Mouse (Mus musculus): ENCODE results near the gene Tmem132c.

The Tmem132c gene

GRCm38 (mm10) chr5:127241136-127241924 lies at the start of gene Tmem132c:
TSS of gene Tmem132c (plus strand) at chr5:127241808.
- DNase-seq (ENCODE audit: low spot score): peak; percentile 88

- peak; percentile 87 for DNase-seq (ENCODE audit: low spot score)
Measured at GRCm38 (mm10) chr5:127191881-127192280, 49.7 kb upstream of the Tmem132c start.

- DNase-seq (ENCODE audit: low spot score): peak; percentile 23
Measured at GRCm38 (mm10) chr5:127198850-127199249, 42.8 kb upstream of the Tmem132c start.

GRCm38 (mm10) chr5:127204881-127205280 lies 36.7 kb upstream of the Tmem132c start:
- DNase-seq (ENCODE audit: low spot score): no peak

GRCm38 (mm10) chr5:127216389-127216788 lies 25.2 kb upstream of the Tmem132c start:
- DNase-seq (ENCODE audit: low spot score): no peak

GRCm38 (mm10) chr5:127217725-127218124 lies 23.9 kb upstream of the Tmem132c start:
- DNase-seq (ENCODE audit: low spot score): no peak

GRCm38 (mm10) chr5:127227929-127228595 lies 13.5 kb upstream of the Tmem132c start:
- peak; percentile 75 for DNase-seq (ENCODE audit: low spot score)

GRCm38 (mm10) chr5:127234715-127235114 lies 6.9 kb upstream of the Tmem132c start:
- DNase-seq (ENCODE audit: low spot score): peak; percentile 84

- peak; percentile 89 for DNase-seq (ENCODE audit: low spot score)
Measured at GRCm38 (mm10) chr5:127235203-127235602, 6.4 kb upstream of the Tmem132c start.

GRCm38 (mm10) chr5:127239706-127240105 lies 1.9 kb upstream of the Tmem132c start:
- DNase-seq (ENCODE audit: low spot score): peak; percentile 83

- DNase-seq (ENCODE audit: low spot score): peak; percentile 27
Measured at GRCm38 (mm10) chr5:127240646-127241045, 962 bp upstream of the Tmem132c start.

- peak; percentile 63 for DNase-seq (ENCODE audit: low spot score)
Measured at GRCm38 (mm10) chr5:127241925-127242762, 536 bp downstream of the Tmem132c start.

GRCm38 (mm10) chr5:127242763-127243160 lies 1.2 kb downstream of the Tmem132c start:
- no peak for DNase-seq (ENCODE audit: low spot score)

- DNase-seq (ENCODE audit: low spot score): peak; percentile 28
Measured at GRCm38 (mm10) chr5:127243209-127243608, 1.6 kb downstream of the Tmem132c start.

GRCm38 (mm10) chr5:127243611-127244010 lies 2.0 kb downstream of the Tmem132c start:
- peak; percentile 35 for DNase-seq (ENCODE audit: low spot score)

- no peak for DNase-seq (ENCODE audit: low spot score)
Measured at GRCm38 (mm10) chr5:127253263-127253662, 11.7 kb downstream of the Tmem132c start.

GRCm38 (mm10) chr5:127256947-127257610 lies 15.5 kb downstream of the Tmem132c start:
- DNase-seq (ENCODE audit: low spot score): no peak

- DNase-seq (ENCODE audit: low spot score): no peak
Measured at GRCm38 (mm10) chr5:127262136-127262535, 20.5 kb downstream of the Tmem132c start.

GRCm38 (mm10) chr5:127271145-127271544 lies 29.5 kb downstream of the Tmem132c start:
- DNase-seq (ENCODE audit: low spot score): no peak

GRCm38 (mm10) chr5:127279462-127279861 lies 37.9 kb downstream of the Tmem132c start:
- no peak for DNase-seq (ENCODE audit: low spot score)

GRCm38 (mm10) chr5:127281186-127281585 lies 39.6 kb downstream of the Tmem132c start:
- DNase-seq (ENCODE audit: low spot score): no peak
